9 mouse cellular contexts compared by ENCODE assay signal in genomic region chr16:57634191-57634590, GRCm38 (mm10). TPM values are rescaled to one million over a fixed set of nuclear protein-coding genes. Genes with fewer than 3 reads are reported as not detected.
DNase-seq lines count a peak whose midpoint lies in the region; ATAC-seq and TF ChIP-seq lines count a peak whose summit lies in the region.
"Had no signal": no experiment of that assay in that cellular context is flagged by ENCODE, and none has a peak within 500 bp of the region (broad histone marks: within the 10 kb centered on the region; RNA-seq: fewer than 3 reads in every experiment).

No protein-coding gene starts in this region.

- H3K4me1 ChIP-seq in MEL (ENCODE audit: control insufficient read depth in 1 of 2, insufficient read depth in 2 of 2, low read length in 2 of 2): no peaks in the 10 kb centered on the region
- no peaks in the 10 kb centered on the region for H3K4me1 ChIP-seq in forebrain, embryonic 14.5 days (ENCODE audit: control insufficient read depth, insufficient read depth, low read length)
- H3K4me1 ChIP-seq in hindbrain, embryonic 12.5 days: no peaks in the 10 kb centered on the region

- no peak for TF ChIP-seq POLR2A in MEL (IDR thresholded peaks at IDR 0.05; ENCODE audit: control insufficient read depth in 1 of 2, insufficient read depth in 1 of 2, low read depth in 1 of 2, low read length in 2 of 2, poor library complexity in 1 of 2)

- WGBS in forebrain, embryonic 14.5 days: 6% methylated on average over 6 of the region's 6 CpGs
- 10% methylated on average over 6 of the region's 6 CpGs for WGBS in hindbrain, embryonic 12.5 days

- H3K27me3 ChIP-seq in MEL (ENCODE audit: control insufficient read depth in 1 of 2, insufficient read depth in 2 of 2, low read length in 2 of 2): peaks cover 2 to 10% of the 10 kb centered on the region in 2 experiments
- no peaks in the 10 kb centered on the region for H3K27me3 ChIP-seq in forebrain, embryonic 14.5 days (replicated peaks; ENCODE audit: control insufficient read depth, insufficient read depth, low read length)
- H3K27me3 ChIP-seq in hindbrain, embryonic 12.5 days: no peaks in the 10 kb centered on the region
- H3K27me3 ChIP-seq: megakaryocyte, embryonic 14.5 days had no signal

- no peaks in the 10 kb centered on the region for H3K79me2 ChIP-seq in MEL (ENCODE audit: control insufficient read depth, insufficient read depth, low read length, poor library complexity)

- H3K36me3 ChIP-seq in MEL (ENCODE audit: control insufficient read depth in 1 of 2, insufficient read depth in 2 of 2, low read length in 2 of 2): peaks cover 0 to 2% of the 10 kb centered on the region in 2 experiments; a peak in 1 of 4 replicates
- no peaks in the 10 kb centered on the region for H3K36me3 ChIP-seq in forebrain, embryonic 14.5 days (ENCODE audit: control insufficient read depth, insufficient read depth, low read length)
- H3K36me3 ChIP-seq in hindbrain, embryonic 12.5 days: no peaks in the 10 kb centered on the region

- peak; percentile 86 for ATAC-seq in forebrain, embryonic 14.5 days
- ATAC-seq in hindbrain, embryonic 12.5 days (ENCODE audit: low FRiP score): peak; percentile 61; the same call in 1 of the 2 replicates

- H3K9me3 ChIP-seq in MEL (replicated peaks; ENCODE audit: insufficient read depth, low read length): no peaks in the 10 kb centered on the region
- H3K9me3 ChIP-seq in forebrain, embryonic 14.5 days (replicated peaks; ENCODE audit: control insufficient read depth, low read length): no peaks in the 10 kb centered on the region
- no peaks in the 10 kb centered on the region for H3K9me3 ChIP-seq in hindbrain, embryonic 12.5 days (replicated peaks)
- H3K9me3 ChIP-seq: megakaryocyte, embryonic 14.5 days had no signal

- peak; percentile 68 to 77 (median 75) for TF ChIP-seq CTCF in MEL (IDR thresholded peaks at IDR 0.05 in 2 of 3, conservative IDR thresholded peaks at IDR 0.05 in 1 of 3; ENCODE audit: control insufficient read depth in 1 of 3, insufficient read depth in 1 of 3, low read depth in 2 of 3, low read length in 3 of 3, poor library complexity in 1 of 3, severe bottlenecking in 1 of 3)

- H3K4me2 ChIP-seq in forebrain, embryonic 14.5 days (ENCODE audit: low read length): no peak overlapping the region
- H3K4me2 ChIP-seq in hindbrain, embryonic 12.5 days (replicated peaks): no peak overlapping the region

- no peak overlapping the region for H3K9ac ChIP-seq in MEL (ENCODE audit: control insufficient read depth, low read depth, low read length, poor library complexity, severe bottlenecking)
- H3K9ac ChIP-seq in forebrain, embryonic 14.5 days (ENCODE audit: low read length): no peak overlapping the region
- no peak overlapping the region for H3K9ac ChIP-seq in hindbrain, embryonic 12.5 days

- no peak for TF ChIP-seq EP300 in MEL (IDR thresholded peaks at IDR 0.05; ENCODE audit: low read depth in 1 of 2, low read length in 2 of 2)

- DNase-seq in MEL (ENCODE audit: low read depth, low spot score): peak; percentile 82
- DNase-seq in c-Kit-positive CD71-positive TER-119-negative erythroid progenitor cells, embryonic 14.5 days (ENCODE audit: low read depth): peak; percentile 38
- peak; percentile 82 for DNase-seq in forebrain, embryonic 14.5 days (ENCODE audit: low spot score)
- peak; percentile 59 for DNase-seq in layer of hippocampus, adult 9-10 months (ENCODE audit: low spot score)
- peak; percentile 82 for DNase-seq in lung, postnatal 10 days
- peak; percentile 28 for DNase-seq in retina, adult 2 months (ENCODE audit: low read depth, low spot score)
- peak; percentile 25 for DNase-seq in urinary bladder, adult 2 months (ENCODE audit: low spot score)

- H3K27ac ChIP-seq in MEL (ENCODE audit: control insufficient read depth, low read depth, low read length): no peak overlapping the region
- H3K27ac ChIP-seq in forebrain, embryonic 14.5 days (ENCODE audit: low read depth, low read length): no peak overlapping the region
- H3K27ac ChIP-seq in hindbrain, embryonic 12.5 days: no peak overlapping the region

- TF ChIP-seq RAD21 in MEL (IDR thresholded peaks at IDR 0.05; ENCODE audit: low read depth, low read length): peak; percentile 83

- no peak overlapping the region for H3K4me3 ChIP-seq in MEL (ENCODE audit: control insufficient read depth in 1 of 2, insufficient read depth in 1 of 2, low read depth in 2 of 2, low read length in 2 of 2)
- no peak overlapping the region for H3K4me3 ChIP-seq in forebrain, embryonic 14.5 days (ENCODE audit: low read depth, low read length)
- H3K4me3 ChIP-seq in hindbrain, embryonic 12.5 days: no peak overlapping the region
- H3K4me3 ChIP-seq: megakaryocyte, embryonic 14.5 days had no signal

TF ChIP-seq in MEL, 35 proteins besides CTCF, POLR2A, EP300 and RAD21:
- TF ChIP-seq NELFE (IDR thresholded peaks at IDR 0.05; ENCODE audit: low read depth, low read length) (no peak), ELF1 (IDR thresholded peaks at IDR 0.05; ENCODE audit: low read depth, low read length) (no peak), MAX (IDR thresholded peaks at IDR 0.05; ENCODE audit: low read length) (no peak), JUND (IDR thresholded peaks at IDR 0.05; ENCODE audit: low read depth, low read length) (no peak), USF1 (IDR thresholded peaks at IDR 0.05; ENCODE audit: low read depth, low read length) (0 out of 2 replicates have a peak, but pooled peaks have one; percentile 11), CHD2 (IDR thresholded peaks at IDR 0.05; ENCODE audit: low read length) (no peak), MAZ (IDR thresholded peaks at IDR 0.05; ENCODE audit: low read depth, low read length) (0 out of 2 replicates have a peak, but pooled peaks have one; percentile 40), UBTF (IDR thresholded peaks at IDR 0.05; ENCODE audit: borderline replicate concordance, insufficient read depth, low read depth, low read length) (no peak), E2F4 (IDR thresholded peaks at IDR 0.05; ENCODE audit: borderline replicate concordance, low read depth, low read length) (no peak), ZMIZ1 (IDR thresholded peaks at IDR 0.05; ENCODE audit: low read depth, low read length) (no peak), BHLHE40 (IDR thresholded peaks at IDR 0.05; ENCODE audit: borderline replicate concordance, low read depth, low read length) (0 out of 2 replicates have a peak, but pooled peaks have one; percentile 37), ZNF384 (IDR thresholded peaks at IDR 0.05; ENCODE audit: low read depth, low read length) (no peak), MEF2A (IDR thresholded peaks at IDR 0.05; ENCODE audit: extremely low read depth, insufficient replicate concordance, low read depth, low read length, poor library complexity, severe bottlenecking) (no peak), SIN3A (IDR thresholded peaks at IDR 0.05; ENCODE audit: low read length) (0 out of 2 replicates have a peak, but pooled peaks have one; percentile 26), NRF1 (IDR thresholded peaks at IDR 0.05; ENCODE audit: insufficient read depth, low read depth, low read length, poor library complexity, severe bottlenecking) (no peak), GATA1 (IDR thresholded peaks at IDR 0.05; ENCODE audit: low read depth, low read length) (no peak), RCOR1 (IDR thresholded peaks at IDR 0.05; ENCODE audit: low read depth, low read length) (no peak), HCFC1 (IDR thresholded peaks at IDR 0.05; ENCODE audit: low read depth, low read length) (no peak), CHD1 (IDR thresholded peaks at IDR 0.05; ENCODE audit: low read depth, low read length) (no peak), POLR2AphosphoS5 (IDR thresholded peaks at IDR 0.05; ENCODE audit: borderline replicate concordance, low read depth, low read length) (no peak), TBP (IDR thresholded peaks at IDR 0.05; ENCODE audit: low read depth, low read length) (no peak), MYC (IDR thresholded peaks at IDR 0.05; ENCODE audit: low read depth, low read length) (no peak), USF2 (IDR thresholded peaks at IDR 0.05; ENCODE audit: borderline replicate concordance in 1 of 2, insufficient read depth in 1 of 2, low read depth in 1 of 2, low read length in 2 of 2) (no peak), TAL1 (IDR thresholded peaks at IDR 0.05; ENCODE audit: low read length) (no peak), MXI1 (IDR thresholded peaks at IDR 0.05; ENCODE audit: low read depth, low read length) (no peak), POLR2AphosphoS2 (IDR thresholded peaks at IDR 0.05; ENCODE audit: low read length) (no peak), KAT2A (conservative IDR thresholded peaks at IDR 0.05; ENCODE audit: low read depth, low read length) (no peak), SMC3 (IDR thresholded peaks at IDR 0.05; ENCODE audit: low read depth, low read length) (peak; percentile 80), GABPA (IDR thresholded peaks at IDR 0.05; ENCODE audit: low read depth, low read length) (no peak), ETS1 (IDR thresholded peaks at IDR 0.05; ENCODE audit: low read depth, low read length) (no peak), ZKSCAN1 (IDR thresholded peaks at IDR 0.05; ENCODE audit: low read depth, low read length) (no peak), TCF12 (IDR thresholded peaks at IDR 0.05; ENCODE audit: low read depth, low read length) (no peak), MAFK (IDR thresholded peaks at IDR 0.05; ENCODE audit: borderline replicate concordance, low read depth, low read length) (no peak), ZC3H11A (IDR thresholded peaks at IDR 0.05; ENCODE audit: low read depth, low read length) (peak; percentile 73), MYB (IDR thresholded peaks at IDR 0.05; ENCODE audit: low read depth, low read length) (no peak)
TF ChIP-seq in MEL: peak in this region for 6.

RNA-seq across cellular contexts. Expression of gene Cmss1, which starts 27.5 kb away (rescaled TPM):
- 75.4 and 80.9 TPM in 2 replicates for total RNA-seq in MEL (2012; rRNA removed)
- polyA plus RNA-seq in MEL (2012; ENCODE audit: insufficient read depth in 1 of 2, insufficient read length in 2 of 2, low read depth in 1 of 2, low replicate concordance in 2 of 2, missing spikeins in 1 of 2): 10 to 100 TPM in 1 of 2 experiments, not detected in 1; 94.7 TPM
- polyA plus RNA-seq in forebrain, embryonic 14.5 days (2014; fragmentation: Nextera tagmentation; extraction: Ambion mirVana): 35.7 and 41.0 TPM in 2 replicates
- polyA plus RNA-seq in hindbrain, embryonic 12.5 days (2016; fragmentation: Nextera tagmentation; extraction: Ambion mirVana): 37.1 and 40.5 TPM in 2 replicates
- 3.6 and 6.4 TPM in 2 replicates for polyA plus RNA-seq in urinary bladder, adult 2 months (2012; rRNA removed)

Comparison
In these comparisons a context has a peak if more than half of its experiments do, and no peak if none do; other contexts are left out.
1. DNase-seq: peak in every context shown above with its lines; median percentile 82 in MEL; 82 in forebrain, embryonic 14.5 days; 82 in lung, postnatal 10 days; 59 in layer of hippocampus, adult 9-10 months; 38 in c-Kit-positive CD71-positive TER-119-negative erythroid progenitor cells, embryonic 14.5 days; 28 in retina, adult 2 months; 25 in urinary bladder, adult 2 months.